Mouse (Mus musculus): ENCODE data around the gene C1s1. TPM values are rescaled to one million over a fixed set of nuclear protein-coding genes. Genes with fewer than 3 reads are reported as not detected.
"Not testable (repeated sequence)": the region's sequence is repeated elsewhere in the genome, so short reads cannot be mapped to it uniquely, and the experiment has no call there.

Gene C1s1
- polyA plus RNA-seq, 1 experiment: 50.4 TPM

GRCm38 (mm10) chr6:124552766-124553165 is 10.6 kb upstream of the C1s1 start:
- H3K4me3 ChIP-seq (ENCODE audit: insufficient read depth, low read length): no peak overlapping the region
- H3K27ac ChIP-seq (ENCODE audit: insufficient read depth, low read length): no peak overlapping the region
- no peak for TF ChIP-seq POLR2A (IDR thresholded peaks at IDR 0.05; ENCODE audit: low read depth, low read length)
- TF ChIP-seq CTCF (IDR thresholded peaks at IDR 0.05; ENCODE audit: borderline replicate concordance, insufficient read depth, low read length): no peak
- no peaks in the 10 kb centered on the region for H3K4me1 ChIP-seq (ENCODE audit: control insufficient read depth, insufficient read depth, low read length)

DNA sequence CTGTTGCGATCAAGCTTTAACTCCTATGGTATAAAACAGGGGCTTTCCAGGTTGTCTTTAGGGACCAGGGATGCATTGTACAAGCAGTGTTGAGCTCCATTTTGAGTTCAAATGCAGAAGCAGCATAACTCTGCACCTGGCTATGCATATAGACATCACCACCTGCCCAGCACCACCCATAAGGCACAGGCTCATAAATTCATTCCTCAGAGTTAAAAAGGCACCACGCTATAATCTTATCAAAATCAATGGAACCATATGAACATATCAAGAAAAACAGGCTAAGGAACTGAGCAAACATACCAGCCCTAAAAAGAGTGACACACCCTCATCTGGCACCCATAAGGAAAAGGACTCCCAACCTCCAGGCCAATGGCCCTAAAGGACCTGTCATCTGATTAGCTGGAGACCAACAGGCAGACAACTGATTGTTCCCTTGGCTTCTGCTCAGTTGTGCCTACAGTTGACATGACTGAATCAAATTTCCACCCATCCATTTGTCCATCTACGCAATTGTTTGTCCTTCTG is 6.9 kb upstream of the C1s1 start:
- TF ChIP-seq POLR2A (IDR thresholded peaks at IDR 0.05; ENCODE audit: low read depth, low read length) (no peak), CTCF (IDR thresholded peaks at IDR 0.05; ENCODE audit: borderline replicate concordance, insufficient read depth, low read length) (no peak)
- H3K4me3 ChIP-seq (ENCODE audit: insufficient read depth, low read length): no peak overlapping the region
- no peaks in the 10 kb centered on the region for H3K4me1 ChIP-seq (ENCODE audit: control insufficient read depth, insufficient read depth, low read length)
- H3K27ac ChIP-seq (ENCODE audit: insufficient read depth, low read length): no peak overlapping the region

GRCm38 (mm10) chr6:124547979-124548378 is 5.8 kb upstream of the C1s1 start:
- H3K27ac ChIP-seq (ENCODE audit: insufficient read depth, low read length); H3K4me3 ChIP-seq (ENCODE audit: insufficient read depth, low read length); H3K4me1 ChIP-seq (ENCODE audit: control insufficient read depth, insufficient read depth, low read length): not testable (repeated sequence)

DNA sequence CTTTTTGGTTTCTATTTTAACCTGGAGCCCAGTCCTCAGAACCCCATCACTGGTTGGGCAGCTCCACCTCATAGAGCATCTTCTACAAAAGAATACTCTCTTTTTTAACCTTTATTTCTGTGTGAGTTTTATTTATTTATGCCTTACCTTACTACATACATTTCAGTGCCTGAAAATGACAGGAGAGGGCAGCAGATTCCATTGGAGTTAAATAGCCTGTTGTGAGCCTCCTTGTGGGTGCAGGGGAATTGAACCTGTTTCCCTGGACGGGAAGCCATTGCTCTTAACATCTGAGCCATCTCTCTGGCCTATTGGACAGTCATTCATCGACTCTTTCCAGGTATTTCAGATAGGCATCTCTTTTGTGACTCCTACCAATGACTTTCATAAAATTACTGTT is 3.3 kb upstream of the C1s1 start:
- TF ChIP-seq POLR2A (IDR thresholded peaks at IDR 0.05; ENCODE audit: low read depth, low read length): no peak
- TF ChIP-seq CTCF (IDR thresholded peaks at IDR 0.05; ENCODE audit: borderline replicate concordance, insufficient read depth, low read length): no peak
- H3K27ac ChIP-seq (ENCODE audit: insufficient read depth, low read length): no peak overlapping the region
- H3K4me1 ChIP-seq (ENCODE audit: control insufficient read depth, insufficient read depth, low read length): no peaks in the 10 kb centered on the region
- no peak overlapping the region for H3K4me3 ChIP-seq (ENCODE audit: insufficient read depth, low read length)

DNA sequence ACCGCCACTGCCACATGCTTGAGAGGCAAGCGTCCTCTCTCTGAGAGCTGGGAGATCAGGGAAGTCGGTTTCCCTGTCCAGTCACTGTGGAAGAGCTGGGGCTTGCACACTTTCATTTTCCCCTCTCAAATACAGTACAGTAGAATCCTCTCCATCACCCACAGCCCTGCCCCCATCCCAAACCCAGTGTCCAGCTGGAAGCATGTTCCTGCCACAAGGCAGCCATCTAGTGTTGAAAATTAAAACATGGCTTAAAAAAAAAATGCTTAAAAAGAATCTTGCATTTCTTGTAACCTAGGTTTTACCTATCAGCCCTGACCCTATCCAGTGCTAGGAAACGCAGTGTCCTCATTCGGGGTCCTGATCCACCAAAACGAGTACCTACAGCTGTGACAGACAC is 2.3 kb upstream of the C1s1 start:
- Histone ChIP-seq H3K4me3 (ENCODE audit: insufficient read depth, low read length) (no peak overlapping the region), H3K27ac (ENCODE audit: insufficient read depth, low read length) (no peak overlapping the region), H3K4me1 (ENCODE audit: control insufficient read depth, insufficient read depth, low read length) (no peaks in the 10 kb centered on the region)
- TF ChIP-seq POLR2A (IDR thresholded peaks at IDR 0.05; ENCODE audit: low read depth, low read length): no peak
- no peak for TF ChIP-seq CTCF (IDR thresholded peaks at IDR 0.05; ENCODE audit: borderline replicate concordance, insufficient read depth, low read length)

DNA sequence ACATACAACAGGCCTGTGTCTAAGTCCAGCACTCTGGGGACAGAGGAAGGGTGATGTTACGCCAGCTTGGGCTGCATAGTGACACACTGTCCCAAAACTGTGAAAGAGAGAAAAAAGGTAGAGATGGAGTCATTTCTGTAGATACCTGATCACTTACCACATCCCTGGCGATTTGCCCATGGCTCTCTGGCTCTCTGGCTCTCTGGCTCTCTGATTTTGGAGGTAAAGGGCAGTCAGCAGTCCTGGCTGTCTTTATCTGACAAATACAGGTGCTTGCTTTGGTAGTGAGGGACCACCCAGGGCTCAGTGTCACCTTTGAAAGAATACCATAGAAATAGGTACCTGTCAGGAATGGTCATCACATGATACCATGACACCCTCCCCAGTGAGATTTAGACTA is 983 bp downstream of the C1s1 start:
- H3K27ac ChIP-seq (ENCODE audit: insufficient read depth, low read length); H3K4me1 ChIP-seq (ENCODE audit: control insufficient read depth, insufficient read depth, low read length): not testable (repeated sequence)

DNA sequence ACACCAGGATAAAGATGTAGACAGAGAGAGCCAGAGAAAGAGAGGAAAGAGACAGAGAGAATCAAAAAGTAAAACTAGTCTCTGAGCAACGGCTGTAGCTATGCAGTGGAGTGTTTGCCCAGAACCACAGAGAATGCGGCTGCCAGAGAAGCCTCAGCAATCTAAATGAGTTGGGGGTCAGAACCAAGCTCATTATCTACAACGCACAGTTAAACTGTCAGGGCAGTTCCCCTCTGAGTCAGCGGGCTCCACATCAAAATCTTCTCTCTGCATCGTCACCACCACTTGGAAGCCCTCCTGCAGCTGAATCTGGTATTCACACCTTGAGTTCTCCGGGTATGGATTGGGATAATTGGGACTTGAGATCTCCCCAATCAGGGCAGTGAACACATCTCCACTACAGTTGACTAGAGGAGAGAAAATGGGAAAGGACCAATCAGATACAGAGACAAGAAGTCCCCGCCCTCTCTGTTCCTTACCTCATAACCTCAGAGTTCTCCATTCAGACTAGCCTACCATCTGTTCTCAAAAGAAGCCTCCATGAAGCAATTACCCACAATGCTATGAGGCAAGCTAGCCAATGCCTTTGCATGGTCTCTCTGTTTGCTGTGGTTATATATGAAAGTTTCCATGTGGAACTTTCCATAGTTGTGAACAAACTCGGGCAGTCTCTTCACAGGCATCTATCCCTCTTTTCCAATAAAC is 5.9 kb downstream of the C1s1 start:
- H3K4me1 ChIP-seq (ENCODE audit: control insufficient read depth, insufficient read depth, low read length); H3K4me3 ChIP-seq (ENCODE audit: insufficient read depth, low read length); H3K27ac ChIP-seq (ENCODE audit: insufficient read depth, low read length): not testable (repeated sequence)

More for the DNA sequence above, 983 bp downstream of the C1s1 start:
- H3K4me3 ChIP-seq (ENCODE audit: insufficient read depth, low read length): not testable (repeated sequence)

- H3K4me3 ChIP-seq (ENCODE audit: insufficient read depth, low read length): no peak overlapping the region
- no peak for TF ChIP-seq POLR2A (IDR thresholded peaks at IDR 0.05; ENCODE audit: low read depth, low read length)
- no peak for TF ChIP-seq CTCF (IDR thresholded peaks at IDR 0.05; ENCODE audit: borderline replicate concordance, insufficient read depth, low read length)
- no peak overlapping the region for H3K27ac ChIP-seq (ENCODE audit: insufficient read depth, low read length)
- H3K4me1 ChIP-seq (ENCODE audit: control insufficient read depth, insufficient read depth, low read length): no peaks in the 10 kb centered on the region
Observed at GRCm38 (mm10) chr6:124531077-124531476, 11.1 kb downstream of the C1s1 start.

GRCm38 (mm10) chr6:124527881-124528280 is 14.3 kb downstream of the C1s1 start:
- TF ChIP-seq POLR2A (IDR thresholded peaks at IDR 0.05; ENCODE audit: low read depth, low read length) (no peak), CTCF (IDR thresholded peaks at IDR 0.05; ENCODE audit: borderline replicate concordance, insufficient read depth, low read length) (no peak)
- no peak overlapping the region for H3K27ac ChIP-seq (ENCODE audit: insufficient read depth, low read length)
- H3K4me1 ChIP-seq (ENCODE audit: control insufficient read depth, insufficient read depth, low read length): no peaks in the 10 kb centered on the region
- no peak overlapping the region for H3K4me3 ChIP-seq (ENCODE audit: insufficient read depth, low read length)

GRCm38 (mm10) chr6:124522082-124522481 is 20.1 kb downstream of the C1s1 start:
- not testable (repeated sequence) for H3K4me3 ChIP-seq (ENCODE audit: insufficient read depth, low read length); H3K4me1 ChIP-seq (ENCODE audit: control insufficient read depth, insufficient read depth, low read length); H3K27ac ChIP-seq (ENCODE audit: insufficient read depth, low read length)

DNA sequence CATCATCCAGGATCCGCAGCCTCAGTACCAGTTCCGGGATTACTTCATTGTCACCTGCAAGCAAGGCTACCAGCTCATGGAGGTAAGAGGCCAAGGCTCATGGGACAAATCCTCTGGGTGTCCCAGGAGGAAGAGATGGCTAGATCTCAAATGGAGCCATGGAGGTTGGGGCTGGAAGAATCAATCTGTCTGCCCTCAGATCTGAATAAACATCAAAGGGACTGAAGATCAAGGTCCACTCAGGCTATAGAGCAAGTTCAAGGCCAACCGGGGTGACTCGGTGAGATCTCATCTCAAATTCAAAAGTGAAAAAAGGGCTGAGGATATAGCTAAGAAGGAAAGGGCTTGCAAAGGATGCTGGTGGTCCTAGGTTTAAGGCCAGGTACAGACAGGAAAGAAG is 24.4 kb downstream of the C1s1 start:
- not testable (repeated sequence) for H3K4me1 ChIP-seq (ENCODE audit: control insufficient read depth, insufficient read depth, low read length); H3K27ac ChIP-seq (ENCODE audit: insufficient read depth, low read length); H3K4me3 ChIP-seq (ENCODE audit: insufficient read depth, low read length)
